Comparison of ENCODE assay signal across 9 mouse cellular contexts in the genomic region with DNA sequence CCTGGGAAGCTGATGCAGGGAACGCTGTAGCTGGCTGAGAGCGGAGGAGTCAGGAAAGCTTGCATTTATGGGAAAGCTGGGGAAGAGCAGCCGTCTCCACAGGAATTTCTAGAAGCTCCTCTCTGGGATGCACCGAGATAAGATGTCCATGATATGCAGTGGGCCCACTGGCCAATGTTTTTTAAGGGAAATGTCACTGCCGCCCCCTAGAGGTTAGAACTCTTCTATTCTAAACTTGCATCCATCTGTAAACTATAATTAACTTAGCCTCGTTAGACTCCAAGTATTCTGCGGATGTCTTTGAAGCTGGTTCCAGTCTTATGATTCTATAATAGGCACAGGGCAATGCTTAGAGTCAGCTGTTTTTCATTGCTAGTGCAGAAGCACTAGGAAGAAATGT. TPM values are rescaled to one million over a fixed set of nuclear protein-coding genes. Genes with fewer than 3 reads are reported as not detected.
A peak's percentile ranks its signal among the peaks of the same experiment; 100 is the strongest.
DNase-seq lines count a peak whose midpoint lies in the region; TF ChIP-seq lines count a peak whose summit lies in the region.
"Had no signal": no experiment of that assay in that cellular context is flagged by ENCODE, and none has a peak within 500 bp of the region (broad histone marks: within the 10 kb centered on the region; RNA-seq: fewer than 3 reads in every experiment).

No protein-coding gene starts in this region.

- peak; percentile 56 for TF ChIP-seq CTCF in left cerebral cortex, adult 2 months (IDR thresholded peaks at IDR 0.05)

- H3K4me3 ChIP-seq in left cerebral cortex, adult 2 months: no peak overlapping the region
- H3K4me3 ChIP-seq: forebrain, embryonic 15.5 days had no signal

- intact Hi-C loops in left cerebral cortex, adult 2 months (cut with DNase I): no loop called here

- H3K27ac ChIP-seq in left cerebral cortex, adult 2 months: peak overlapping the region; percentile 77
- H3K27ac ChIP-seq: forebrain, embryonic 15.5 days had no signal

- DNase-seq in cerebellum, adult 18-20 months: peak; percentile 41 to 46
- no peak for DNase-seq in cerebellum, adult 11-12 months
- peak; percentile 55 for DNase-seq in kidney, postnatal 10 days
- DNase-seq in kidney, adult 18-20 months: no peak
- peak; percentile 32 for DNase-seq in R1 (ENCODE audit: low read depth, low spot score)
- no peak for DNase-seq in left cerebral cortex, adult 2 months (ENCODE audit: extremely low spot score in 1 of 2, low spot score in 2 of 2)
- DNase-seq in spleen, postnatal 10 days (ENCODE audit: low spot score in 2 of 2): no peak
- no peak for DNase-seq in urinary bladder, postnatal 25 days (ENCODE audit: low spot score)

RNA-seq across cellular contexts. Expression of a gene that starts 43.2 kb away (rescaled TPM):
- under 1 TPM; 0.45 to 0.49 TPM for total RNA-seq in left cerebral cortex, adult 2 months (2021)

Comparison
In these comparisons a context has a peak if more than half of its experiments do, and no peak if none do; other contexts are left out.
1. DNase-seq: peak in cerebellum, adult 18-20 months (2 of 2), kidney, postnatal 10 days (single experiment) and R1 (single experiment); none in cerebellum, adult 11-12 months (single experiment), kidney, adult 18-20 months (single experiment), left cerebral cortex, adult 2 months (0 of 2), spleen, postnatal 10 days (0 of 2) and urinary bladder, postnatal 25 days (single experiment).